Mouse (Mus musculus) lung, postnatal 0 days (tissue): ENCODE measurements at regions not wholly inside any gene's neighbourhood (a gene's known extent, or its start where the extent isn't known, plus 50 kb on each side); places are given as distances from the start of the nearest gene placed in this dataset.

ENCODE experiments used
- CTCF ChIP-seq: IDR thresholded peaks from 2 replicates; pipeline ENCODE4 v1.5.1; 2016; ENCODE audit warnings: antibody characterized with exemption, mild to moderate bottlenecking
- EP300 ChIP-seq: IDR thresholded peaks from 2 replicates; pipeline ENCODE4 v1.6.1; 2016; ENCODE audit warnings: antibody characterized with exemption, mild to moderate bottlenecking, control low read depth

GRCm38 (mm10) chr1:127135521-127135920 lies 69.3 kb upstream of the Mgat5 start:
- TF ChIP-seq CTCF (no peak), EP300 (no peak)
